Mouse (Mus musculus): ENCODE measurements around the gene Gabrb1. TPM values are rescaled to one million over a fixed set of nuclear protein-coding genes. Genes with fewer than 3 reads are reported as not detected.

The Gabrb1 gene
- polyA plus RNA-seq, 1 experiment from 2014 or later: 35.5 TPM

DNA sequence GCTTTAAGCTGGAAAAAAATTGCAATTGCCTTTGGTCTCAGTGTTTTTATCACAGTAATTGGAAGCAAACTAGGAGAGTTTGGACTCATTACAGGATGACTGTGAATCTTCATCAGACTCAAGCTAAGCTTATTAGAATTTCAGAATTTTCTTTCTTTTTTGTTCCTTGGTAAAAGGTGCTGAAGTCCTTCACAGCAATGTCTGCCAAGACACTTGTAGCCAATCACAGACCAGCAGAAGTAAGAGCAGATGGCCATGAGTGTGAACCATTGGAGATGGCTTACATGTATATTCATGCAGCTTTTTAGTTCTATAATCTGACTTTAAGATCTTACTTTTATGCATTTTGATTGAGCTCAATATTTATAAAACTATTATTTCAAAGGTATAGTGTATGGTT lies 184.3 kb downstream of the Gabrb1 start:
- H3K9ac ChIP-seq (replicated peaks): no peak overlapping the region
- H3K27me3 ChIP-seq (replicated peaks): no peaks in the 10 kb centered on the region
- no peak overlapping the region for H3K4me2 ChIP-seq
- no peaks in the 10 kb centered on the region for H3K4me1 ChIP-seq
- no peaks in the 10 kb centered on the region for H3K36me3 ChIP-seq
- H3K27ac ChIP-seq (replicated peaks): no peak overlapping the region
- H3K4me3 ChIP-seq (replicated peaks): no peak overlapping the region
- ATAC-seq (ENCODE audit: low FRiP score): no peak
- no peaks in the 10 kb centered on the region for H3K9me3 ChIP-seq (replicated peaks)

DNA sequence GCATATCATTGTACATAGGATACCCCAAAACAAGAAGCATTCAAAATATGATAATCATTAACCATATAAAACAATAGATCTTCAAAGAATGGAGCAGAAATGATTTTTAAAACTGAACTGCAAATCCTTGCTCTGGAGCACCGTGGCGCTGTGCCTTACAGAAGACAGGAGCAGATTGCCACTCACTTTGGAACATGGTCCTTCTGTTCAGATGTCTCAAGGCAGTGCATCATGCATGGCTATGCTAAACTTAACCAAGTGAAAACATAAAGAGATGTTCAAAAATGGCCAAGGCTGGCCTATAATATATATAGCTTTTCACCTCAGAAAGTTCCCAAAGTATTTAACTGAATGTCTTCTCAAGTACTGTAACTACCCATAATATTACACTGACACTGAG lies 240.3 kb downstream of the Gabrb1 start:
- no peaks in the 10 kb centered on the region for H3K27me3 ChIP-seq (replicated peaks)
- H3K9me3 ChIP-seq (replicated peaks): no peaks in the 10 kb centered on the region
- WGBS: 93% methylated on average over 2 of the region's 2 CpGs
- no peak overlapping the region for H3K27ac ChIP-seq (replicated peaks)
- no peaks in the 10 kb centered on the region for H3K36me3 ChIP-seq
- ATAC-seq (ENCODE audit: low FRiP score): no peak
- H3K4me3 ChIP-seq (replicated peaks): no peak overlapping the region
- H3K9ac ChIP-seq (replicated peaks): no peak overlapping the region
- H3K4me1 ChIP-seq: no peaks in the 10 kb centered on the region
- no peak overlapping the region for H3K4me2 ChIP-seq

DNA sequence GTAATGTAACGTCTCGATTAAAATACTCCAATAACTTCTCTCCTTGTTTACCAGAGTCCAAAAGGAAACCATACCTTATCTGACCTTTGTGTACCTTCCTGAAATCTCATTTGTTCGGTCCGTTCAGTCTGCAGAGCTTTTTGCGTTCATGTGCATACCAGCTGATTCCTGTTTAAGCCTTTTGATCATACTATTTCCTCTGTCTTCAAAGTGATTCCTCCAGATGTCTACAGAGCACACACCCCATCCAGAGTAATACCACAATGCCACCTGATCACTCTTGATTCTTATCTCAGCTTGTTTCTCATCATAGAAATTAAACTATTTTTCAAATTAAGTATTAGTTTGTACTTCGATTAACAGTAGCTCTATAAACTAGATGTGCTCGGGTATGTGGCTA lies 245.5 kb downstream of the Gabrb1 start:
- no peak overlapping the region for H3K4me3 ChIP-seq (replicated peaks)
- no peak overlapping the region for H3K4me2 ChIP-seq
- H3K27ac ChIP-seq (replicated peaks): no peak overlapping the region
- no peak overlapping the region for H3K9ac ChIP-seq (replicated peaks)
- ATAC-seq (ENCODE audit: low FRiP score): no peak
- H3K4me1 ChIP-seq: no peaks in the 10 kb centered on the region
- WGBS: 90% methylated on average over 7 of the region's 7 CpGs
- H3K27me3 ChIP-seq (replicated peaks): no peaks in the 10 kb centered on the region
- no peaks in the 10 kb centered on the region for H3K36me3 ChIP-seq
- no peaks in the 10 kb centered on the region for H3K9me3 ChIP-seq (replicated peaks)

DNA sequence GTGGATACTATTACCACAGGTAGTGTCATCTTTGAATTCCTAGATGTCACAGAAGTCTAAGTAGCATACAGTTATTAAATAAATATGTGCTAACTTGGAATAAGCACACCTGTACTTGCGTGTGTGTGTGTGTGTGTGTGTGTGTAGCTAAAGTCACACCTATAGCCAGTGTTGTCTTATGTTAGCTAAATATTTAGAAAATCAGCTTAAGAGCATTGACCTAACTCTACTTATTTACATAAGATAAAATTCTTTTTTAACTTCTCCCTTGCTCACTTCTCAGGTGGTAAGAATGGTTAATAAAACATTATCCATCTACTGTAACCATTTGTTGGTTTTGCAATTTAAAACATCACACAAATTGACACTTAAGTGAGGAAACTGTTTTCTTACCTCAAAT lies 256.1 kb downstream of the Gabrb1 start:
- H3K27ac ChIP-seq (replicated peaks): no peak overlapping the region
- no peaks in the 10 kb centered on the region for H3K27me3 ChIP-seq (replicated peaks)
- H3K9ac ChIP-seq (replicated peaks): no peak overlapping the region
- H3K36me3 ChIP-seq: no peaks in the 10 kb centered on the region
- 88% methylated on average over 1 of the region's 1 CpGs for WGBS
- H3K4me3 ChIP-seq (replicated peaks): no peak overlapping the region
- H3K4me2 ChIP-seq: no peak overlapping the region
- no peaks in the 10 kb centered on the region for H3K4me1 ChIP-seq
- H3K9me3 ChIP-seq (replicated peaks): no peaks in the 10 kb centered on the region
- ATAC-seq (ENCODE audit: low FRiP score): no peak

DNA sequence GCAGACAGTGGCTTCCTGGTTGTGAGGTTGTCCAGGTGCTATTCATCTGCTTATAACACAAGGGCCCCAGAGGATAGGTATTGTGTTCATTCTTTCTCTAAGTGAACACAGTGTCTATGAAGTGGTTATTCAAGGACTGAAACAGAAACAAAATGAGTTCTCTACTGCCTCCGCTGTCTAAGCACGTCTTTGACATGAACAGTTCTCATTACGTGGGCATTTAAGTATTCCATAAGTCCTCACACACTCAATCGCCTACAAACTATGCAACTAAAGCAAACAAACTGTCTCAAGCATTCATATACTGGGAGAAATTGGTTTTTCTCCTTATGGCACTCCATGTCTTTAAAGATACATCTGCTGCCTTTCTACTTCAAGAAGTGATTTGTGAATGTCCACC lies 257.8 kb downstream of the Gabrb1 start:
- no peak for ATAC-seq (ENCODE audit: low FRiP score)
- no peak overlapping the region for H3K4me3 ChIP-seq (replicated peaks)
- no peak overlapping the region for H3K9ac ChIP-seq (replicated peaks)
- no peak overlapping the region for H3K4me2 ChIP-seq
- H3K36me3 ChIP-seq: no peaks in the 10 kb centered on the region
- H3K9me3 ChIP-seq (replicated peaks): no peaks in the 10 kb centered on the region
- H3K27ac ChIP-seq (replicated peaks): no peak overlapping the region
- WGBS: 93% methylated on average over 4 of the region's 4 CpGs
- no peaks in the 10 kb centered on the region for H3K4me1 ChIP-seq
- H3K27me3 ChIP-seq (replicated peaks): no peaks in the 10 kb centered on the region

DNA sequence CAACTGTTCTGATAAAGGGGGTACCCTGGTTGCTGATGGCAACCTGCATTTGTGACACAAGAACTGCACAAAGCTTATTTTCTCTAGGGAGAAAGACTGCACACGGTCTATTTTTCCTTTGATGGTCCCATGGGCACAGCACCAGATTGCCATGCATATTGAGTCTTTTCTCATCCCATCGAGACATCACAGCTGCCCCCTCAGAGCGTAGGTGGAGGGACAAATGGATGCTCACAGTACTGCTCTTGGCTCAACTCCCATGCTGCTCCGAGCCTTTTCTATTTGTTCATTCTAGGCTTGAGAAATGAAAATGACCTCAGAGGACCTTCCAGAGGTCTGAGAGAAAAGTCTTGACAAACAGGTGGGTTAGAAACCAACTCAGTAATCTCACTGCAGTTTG lies 259.3 kb downstream of the Gabrb1 start:
- Histone ChIP-seq H3K4me1 (no peaks in the 10 kb centered on the region), H3K27ac (replicated peaks) (no peak overlapping the region), H3K9me3 (replicated peaks) (no peaks in the 10 kb centered on the region), H3K9ac (replicated peaks) (no peak overlapping the region), H3K4me3 (replicated peaks) (no peak overlapping the region), H3K27me3 (replicated peaks) (no peaks in the 10 kb centered on the region), H3K4me2 (no peak overlapping the region), H3K36me3 (no peaks in the 10 kb centered on the region)
- WGBS: 69% methylated on average over 4 of the region's 4 CpGs
- no peak for ATAC-seq (ENCODE audit: low FRiP score)

DNA sequence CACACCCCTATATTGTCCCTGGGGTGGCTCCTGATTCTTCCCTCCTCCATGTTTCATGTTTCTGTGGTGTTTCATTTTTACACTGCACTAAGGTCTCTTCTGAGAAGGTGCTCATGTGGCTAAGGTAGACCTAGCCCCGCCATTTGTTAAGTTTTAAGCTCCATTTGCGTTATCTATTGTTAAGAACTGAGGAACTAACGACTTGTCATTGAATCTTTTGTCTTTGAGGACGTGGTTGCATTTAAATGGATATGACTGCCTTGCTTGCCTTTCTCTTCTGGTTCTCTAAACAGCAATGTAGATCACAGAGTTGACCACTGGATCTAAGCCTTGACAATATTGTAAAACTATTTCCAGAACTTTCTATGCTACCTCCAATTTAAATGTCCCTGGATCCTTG lies 265.7 kb downstream of the Gabrb1 start:
- no peaks in the 10 kb centered on the region for H3K9me3 ChIP-seq (replicated peaks)
- no peak overlapping the region for H3K4me2 ChIP-seq
- H3K4me1 ChIP-seq: no peaks in the 10 kb centered on the region
- 65% methylated on average over 4 of the region's 4 CpGs for WGBS
- no peak overlapping the region for H3K27ac ChIP-seq (replicated peaks)
- H3K36me3 ChIP-seq: no peaks in the 10 kb centered on the region
- no peak for ATAC-seq (ENCODE audit: low FRiP score)
- H3K9ac ChIP-seq (replicated peaks): no peak overlapping the region
- no peak overlapping the region for H3K4me3 ChIP-seq (replicated peaks)
- H3K27me3 ChIP-seq (replicated peaks): no peaks in the 10 kb centered on the region

DNA sequence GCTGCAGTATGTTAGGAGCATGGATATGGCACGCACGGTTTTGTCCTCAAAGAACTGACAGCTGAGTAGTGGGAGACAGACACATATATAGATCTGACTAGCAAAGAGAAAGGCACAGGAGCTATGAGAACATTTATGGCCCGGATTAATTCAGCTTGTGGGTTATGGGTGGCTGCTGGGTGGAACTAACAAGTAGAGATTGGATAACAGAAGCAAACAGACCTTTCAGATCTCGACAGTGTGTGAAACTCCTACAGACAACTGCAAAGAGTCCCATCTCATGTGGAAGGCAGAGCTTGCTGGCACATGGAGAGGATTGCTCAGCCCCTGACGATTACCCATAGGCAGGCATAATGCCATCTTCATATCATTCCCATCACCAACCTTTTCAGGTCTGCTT lies 268.4 kb downstream of the Gabrb1 start:
- H3K9ac ChIP-seq (replicated peaks): no peak overlapping the region
- no peaks in the 10 kb centered on the region for H3K9me3 ChIP-seq (replicated peaks)
- no peaks in the 10 kb centered on the region for H3K36me3 ChIP-seq
- WGBS: 86% methylated on average over 5 of the region's 5 CpGs
- H3K4me3 ChIP-seq (replicated peaks): no peak overlapping the region
- H3K4me2 ChIP-seq: no peak overlapping the region
- ATAC-seq (ENCODE audit: low FRiP score): no peak
- H3K4me1 ChIP-seq: no peaks in the 10 kb centered on the region
- H3K27me3 ChIP-seq (replicated peaks): no peaks in the 10 kb centered on the region
- no peak overlapping the region for H3K27ac ChIP-seq (replicated peaks)

DNA sequence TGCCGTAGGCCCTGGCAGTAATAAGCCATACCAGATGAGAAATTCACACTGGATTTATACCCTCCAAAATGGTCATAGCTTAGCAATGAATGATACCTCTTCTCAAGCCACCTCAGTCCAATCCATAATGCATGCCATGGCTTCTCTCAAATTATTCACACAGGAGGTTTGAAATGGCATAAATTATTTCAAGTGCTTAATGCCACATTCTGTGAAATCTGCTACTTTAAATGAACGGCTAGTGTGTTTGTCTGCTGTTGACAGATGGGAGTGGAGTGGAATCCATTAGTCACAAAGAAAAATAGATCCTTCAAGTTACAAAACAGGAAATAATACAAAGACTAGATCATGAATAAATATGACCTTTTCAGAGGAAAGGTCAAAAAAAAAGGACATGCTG lies 272.1 kb downstream of the Gabrb1 start:
- no peaks in the 10 kb centered on the region for H3K9me3 ChIP-seq (replicated peaks)
- WGBS: 63% methylated on average over 2 of the region's 2 CpGs
- no peak overlapping the region for H3K4me2 ChIP-seq
- no peak overlapping the region for H3K9ac ChIP-seq (replicated peaks)
- H3K4me1 ChIP-seq: no peaks in the 10 kb centered on the region
- no peak overlapping the region for H3K4me3 ChIP-seq (replicated peaks)
- no peaks in the 10 kb centered on the region for H3K27me3 ChIP-seq (replicated peaks)
- no peak overlapping the region for H3K27ac ChIP-seq (replicated peaks)
- ATAC-seq (ENCODE audit: low FRiP score): no peak
- H3K36me3 ChIP-seq: no peaks in the 10 kb centered on the region

DNA sequence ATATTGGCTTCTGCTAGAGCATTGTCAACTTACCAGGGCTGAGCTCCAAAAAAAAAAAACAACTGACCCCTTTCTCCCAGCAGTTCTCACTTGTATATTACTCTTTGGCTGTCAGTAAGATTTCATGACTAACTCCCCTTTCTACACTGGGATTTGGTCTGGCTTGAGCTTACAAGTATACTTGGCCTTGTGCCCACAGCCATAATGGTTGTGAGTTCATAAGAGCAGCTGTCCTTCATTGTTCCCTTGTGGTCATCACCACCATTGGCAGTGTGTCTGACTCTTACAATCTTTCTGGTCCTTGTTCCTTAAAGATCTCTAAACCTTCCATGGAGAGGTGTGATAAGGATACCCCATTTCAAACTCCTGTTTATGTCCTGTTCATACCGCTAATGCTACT lies 293.5 kb downstream of the Gabrb1 start:
- no peaks in the 10 kb centered on the region for H3K27me3 ChIP-seq (replicated peaks)
- no peaks in the 10 kb centered on the region for H3K9me3 ChIP-seq (replicated peaks)
- no peak for ATAC-seq (ENCODE audit: low FRiP score)
- no peak overlapping the region for H3K9ac ChIP-seq (replicated peaks)
- H3K4me1 ChIP-seq: peaks cover 4% of the 10 kb centered on the region; the same call in 1 of the 2 replicates
- H3K27ac ChIP-seq (replicated peaks): no peak overlapping the region
- H3K36me3 ChIP-seq: no peaks in the 10 kb centered on the region
- H3K4me2 ChIP-seq: no peak overlapping the region
- H3K4me3 ChIP-seq (replicated peaks): no peak overlapping the region
- 93% methylated on average over 1 of the region's 1 CpGs for WGBS

DNA sequence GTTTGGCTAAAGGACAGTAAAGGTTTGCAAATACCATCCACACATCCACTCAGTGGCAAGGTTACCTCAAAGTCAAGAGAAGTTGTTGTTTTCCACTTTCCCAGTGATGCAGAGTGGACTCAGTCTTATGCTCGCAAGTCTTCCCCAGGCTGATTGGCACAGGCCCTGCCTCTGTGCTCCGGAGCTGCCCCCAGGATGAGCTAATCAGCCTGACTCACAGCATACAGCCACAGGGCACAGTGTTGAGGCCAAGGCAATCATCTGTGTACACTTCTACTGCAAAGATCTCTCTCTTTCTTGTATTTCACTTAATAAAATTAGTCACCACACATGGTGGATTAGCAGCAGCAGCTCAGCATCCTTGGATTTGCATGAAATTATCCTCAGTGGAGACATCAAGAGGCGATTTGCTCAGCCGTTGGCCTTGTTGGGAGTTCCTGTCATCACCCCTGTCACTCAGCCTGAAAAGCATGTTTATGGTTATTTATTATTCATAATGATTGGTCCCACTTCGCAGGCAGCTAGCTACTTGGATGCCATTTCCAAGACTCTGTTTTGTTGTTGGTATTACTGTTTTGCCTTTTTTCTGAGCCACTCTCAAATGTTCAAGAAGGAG lies 297.3 kb downstream of the Gabrb1 start:
- H3K4me3 ChIP-seq (replicated peaks): no peak overlapping the region
- peaks cover 4% of the 10 kb centered on the region; the same call in 1 of the 2 replicates for H3K4me1 ChIP-seq
- no peak overlapping the region for H3K4me2 ChIP-seq
- WGBS: 42% methylated on average over 5 of the region's 5 CpGs
- no peaks in the 10 kb centered on the region for H3K27me3 ChIP-seq (replicated peaks)
- H3K9ac ChIP-seq (replicated peaks): no peak overlapping the region
- no peaks in the 10 kb centered on the region for H3K9me3 ChIP-seq (replicated peaks)
- no peaks in the 10 kb centered on the region for H3K36me3 ChIP-seq
- ATAC-seq (ENCODE audit: low FRiP score): no peak
- H3K27ac ChIP-seq (replicated peaks): no peak overlapping the region

DNA sequence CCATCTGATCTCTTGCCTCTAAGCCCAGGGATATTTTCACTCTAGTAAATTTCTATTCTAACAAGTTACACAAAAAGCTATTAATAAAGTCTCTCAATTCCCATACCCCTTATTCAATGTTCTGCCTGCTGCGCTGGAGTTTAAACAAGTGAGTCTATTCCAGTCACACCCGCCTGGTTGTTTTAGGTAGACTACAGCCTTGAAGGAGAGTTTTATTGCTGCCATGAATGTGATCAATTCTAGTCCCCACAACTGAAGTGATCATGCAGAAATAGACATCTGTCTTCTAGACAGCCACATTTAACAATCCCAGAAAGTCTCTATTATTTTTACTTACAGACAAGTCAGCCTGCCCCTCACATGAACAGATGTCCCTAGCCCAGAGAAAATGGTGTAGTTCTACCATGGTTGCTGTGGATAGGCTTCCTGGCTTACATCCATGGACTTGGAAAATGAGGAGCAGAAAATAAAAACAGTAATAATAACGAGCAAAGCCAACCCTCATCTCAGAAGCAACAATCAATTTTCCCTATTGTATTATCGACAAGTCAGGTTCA lies 307.0 kb downstream of the Gabrb1 start:
- Histone ChIP-seq H3K4me3 (replicated peaks) (no peak overlapping the region), H3K9ac (replicated peaks) (no peak overlapping the region), H3K27me3 (replicated peaks) (no peaks in the 10 kb centered on the region), H3K27ac (replicated peaks) (no peak overlapping the region), H3K36me3 (no peaks in the 10 kb centered on the region), H3K4me1 (peaks cover under 1% of the 10 kb centered on the region; the same call in 1 of the 2 replicates), H3K4me2 (no peak overlapping the region), H3K9me3 (replicated peaks) (no peaks in the 10 kb centered on the region)
- WGBS: 47% methylated on average over 4 of the region's 4 CpGs
- ATAC-seq (ENCODE audit: low FRiP score): no peak; the same call in 1 of the 2 replicates

All from neural tube, embryonic 15.5 days (tissue).